Mouse (Mus musculus): Measurements from ENCODE around the gene Ahcyl2.
"Not testable (repeated sequence)": the region's sequence is repeated elsewhere in the genome, so short reads cannot be mapped to it uniquely, and the experiment has no call there.

Gene Ahcyl2

DNA sequence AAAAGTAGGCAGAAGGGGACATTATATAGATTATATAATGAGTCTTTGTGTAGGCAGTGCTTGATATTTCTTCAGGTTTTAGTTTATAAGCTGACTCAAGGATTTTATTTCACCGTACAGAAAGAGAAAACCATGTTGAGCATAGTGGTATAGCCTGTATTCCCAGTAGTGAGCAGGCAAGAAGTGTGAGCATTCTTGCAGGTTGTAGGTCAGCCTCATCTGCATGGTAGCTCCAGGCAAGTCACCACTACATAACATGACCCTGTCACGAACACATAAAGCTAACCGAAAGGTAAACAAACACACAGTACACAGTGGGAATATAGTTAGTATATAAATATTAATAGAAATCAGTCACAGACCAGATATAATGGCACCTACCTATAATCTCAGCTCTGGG lies 47.2 kb downstream of the Ahcyl2 start:
- no peak for DNase-seq (ENCODE audit: low spot score in 2 of 2)

DNA sequence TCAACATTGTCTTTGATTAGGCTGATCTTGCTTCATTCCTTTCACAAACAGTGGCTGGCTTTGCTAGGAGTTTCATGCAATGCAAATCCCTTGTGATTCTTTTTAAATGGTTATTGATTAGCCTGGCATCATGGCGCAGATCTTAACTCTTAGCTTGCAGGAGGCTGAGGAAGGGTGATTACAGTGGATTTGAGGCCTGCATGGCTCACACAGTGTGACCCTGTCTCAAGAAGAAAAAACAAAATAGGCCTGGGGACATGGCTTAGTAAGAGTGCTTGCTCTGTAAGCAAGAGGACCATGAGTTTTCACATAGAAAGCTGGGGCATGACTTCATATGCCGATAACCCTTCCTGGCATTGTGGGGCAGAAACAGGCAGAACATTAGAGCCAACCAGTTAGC lies 47.8 kb downstream of the Ahcyl2 start:
- DNase-seq (ENCODE audit: low spot score in 2 of 2): no peak

DNA sequence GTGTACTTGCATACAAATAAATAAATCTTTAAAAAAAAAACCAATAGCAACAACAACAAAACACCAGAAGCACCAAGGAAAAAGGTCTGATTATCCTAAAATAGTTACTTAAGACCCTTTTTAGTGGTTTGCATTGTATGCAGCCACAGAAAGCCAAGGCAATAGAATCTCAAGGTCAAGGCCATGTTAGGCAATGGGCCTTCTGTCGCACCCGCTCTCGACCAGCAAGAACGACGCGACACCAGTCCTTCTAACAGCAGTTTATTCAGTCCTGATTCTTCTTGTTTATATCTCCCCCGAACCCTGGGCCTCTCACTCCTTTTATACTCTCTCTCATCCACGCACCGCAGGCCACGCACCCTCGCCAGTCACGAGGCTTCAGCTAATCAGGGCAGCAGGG lies 48.6 kb downstream of the Ahcyl2 start:
- not testable (repeated sequence) for DNase-seq (ENCODE audit: low spot score in 2 of 2)

GRCm38 (mm10) chr6:29819309-29819708 lies 51.5 kb downstream of the Ahcyl2 start:
- DNase-seq (ENCODE audit: low spot score in 2 of 2): peak in 1 of 2 experiments; percentile 21

DNA sequence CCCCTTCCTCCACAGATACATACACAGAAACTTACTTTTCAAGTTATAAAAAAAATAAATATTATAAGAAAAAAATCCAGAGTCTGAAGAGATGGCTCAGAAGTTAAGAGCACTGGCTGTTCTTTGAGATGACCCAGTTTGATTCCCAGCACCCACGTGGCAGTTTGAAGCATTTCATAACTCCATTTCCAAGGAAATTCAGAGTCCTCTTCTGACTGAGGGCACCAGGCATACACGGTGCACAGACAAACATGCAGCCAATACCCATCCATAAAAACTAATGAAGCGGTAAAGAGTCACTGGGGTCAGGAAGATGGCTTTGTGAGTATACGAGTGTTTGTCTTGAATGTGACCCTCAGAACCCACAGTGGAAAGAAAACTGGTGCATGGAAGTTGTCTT lies 52.5 kb downstream of the Ahcyl2 start:
- no peak for DNase-seq (ENCODE audit: low spot score in 2 of 2)

- no peak for DNase-seq (ENCODE audit: low spot score in 2 of 2)
These were observed 53.1 kb downstream of the Ahcyl2 start for GRCm38 (mm10) chr6:29820926-29821325.

DNA sequence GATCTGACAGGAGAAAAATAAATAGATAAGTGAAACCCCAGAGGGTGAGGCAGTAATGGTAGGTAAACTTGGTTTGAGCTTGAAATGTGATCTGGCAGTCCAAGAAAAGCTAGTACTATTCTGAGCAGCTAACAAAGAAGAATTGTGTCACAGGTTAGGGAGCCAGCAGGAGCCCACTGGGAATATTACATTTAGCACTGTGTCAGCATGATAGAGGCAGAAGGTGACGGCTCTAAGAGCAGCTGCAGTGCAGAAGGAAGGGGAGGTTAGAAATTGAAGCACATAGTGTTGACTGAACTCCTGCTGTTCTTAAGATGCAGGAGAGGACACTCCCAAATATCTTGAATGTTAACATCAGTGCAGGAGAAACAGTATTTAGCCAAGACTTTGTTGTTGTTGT lies 54.0 kb downstream of the Ahcyl2 start:
- DNase-seq (ENCODE audit: low spot score in 2 of 2): no peak

DNA sequence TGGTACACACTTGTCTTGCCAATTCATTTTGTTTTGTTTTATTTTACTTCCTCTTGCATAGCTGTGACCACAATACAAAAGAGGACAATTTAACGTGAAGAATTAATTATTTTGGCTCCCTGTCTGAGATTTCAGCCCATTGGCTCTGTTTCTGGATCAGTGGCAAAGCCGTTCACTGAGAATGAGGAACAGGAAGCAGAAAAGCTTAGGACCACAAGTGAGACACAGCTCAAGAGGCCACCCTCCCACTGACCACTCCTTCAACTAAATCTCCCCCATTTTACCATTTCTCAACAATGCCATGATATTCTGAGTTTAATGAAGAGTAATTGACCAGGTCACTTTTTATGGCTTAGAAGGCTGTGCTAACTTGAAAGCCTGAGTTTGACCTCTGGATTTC lies 57.5 kb downstream of the Ahcyl2 start:
- DNase-seq (ENCODE audit: low spot score in 2 of 2): no peak

DNA sequence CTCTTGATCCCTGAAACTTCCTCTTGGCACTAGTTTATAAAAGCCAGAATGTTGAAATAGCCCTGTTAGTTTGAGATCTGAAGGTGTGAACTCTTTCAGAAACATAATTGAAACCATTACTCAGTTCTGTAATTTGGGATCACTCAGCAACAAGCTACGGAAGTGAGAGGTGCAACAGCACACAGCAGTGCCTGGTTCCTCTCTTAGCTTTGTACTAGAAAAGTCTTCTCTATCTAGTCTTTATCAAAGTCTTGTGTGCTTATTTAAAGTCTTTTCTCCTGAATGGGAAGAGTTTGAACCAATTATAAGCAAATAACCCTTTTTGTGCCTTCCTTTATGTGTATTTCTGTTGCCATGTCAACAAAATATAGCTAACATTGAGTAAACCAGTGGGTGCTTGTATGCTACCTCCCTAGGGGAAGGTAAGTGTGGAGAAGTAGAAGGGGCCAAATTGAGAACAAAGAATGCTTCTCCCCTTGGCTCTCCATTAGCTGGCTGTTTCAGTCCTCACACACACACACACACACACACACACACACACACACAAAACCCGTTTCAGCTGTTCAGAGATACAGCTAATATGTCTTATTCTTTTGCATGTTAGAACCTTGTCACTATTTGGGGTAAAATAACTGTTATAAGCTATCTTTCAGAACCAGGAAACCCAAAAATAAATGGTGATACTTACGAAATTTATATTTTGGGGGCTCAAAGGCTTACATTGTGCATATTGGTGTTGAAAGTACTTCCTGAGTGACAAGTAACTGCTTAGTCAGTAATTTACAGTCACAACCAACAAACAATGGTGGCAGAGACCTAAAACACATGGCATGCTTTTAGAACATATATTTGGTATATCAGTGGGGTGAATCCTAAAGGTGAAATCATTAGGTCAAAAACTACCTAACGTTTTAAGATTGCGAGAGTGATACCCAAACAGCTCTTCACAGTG lies 59.8 kb downstream of the Ahcyl2 start:
- no peak for DNase-seq (ENCODE audit: low spot score in 2 of 2)

DNA sequence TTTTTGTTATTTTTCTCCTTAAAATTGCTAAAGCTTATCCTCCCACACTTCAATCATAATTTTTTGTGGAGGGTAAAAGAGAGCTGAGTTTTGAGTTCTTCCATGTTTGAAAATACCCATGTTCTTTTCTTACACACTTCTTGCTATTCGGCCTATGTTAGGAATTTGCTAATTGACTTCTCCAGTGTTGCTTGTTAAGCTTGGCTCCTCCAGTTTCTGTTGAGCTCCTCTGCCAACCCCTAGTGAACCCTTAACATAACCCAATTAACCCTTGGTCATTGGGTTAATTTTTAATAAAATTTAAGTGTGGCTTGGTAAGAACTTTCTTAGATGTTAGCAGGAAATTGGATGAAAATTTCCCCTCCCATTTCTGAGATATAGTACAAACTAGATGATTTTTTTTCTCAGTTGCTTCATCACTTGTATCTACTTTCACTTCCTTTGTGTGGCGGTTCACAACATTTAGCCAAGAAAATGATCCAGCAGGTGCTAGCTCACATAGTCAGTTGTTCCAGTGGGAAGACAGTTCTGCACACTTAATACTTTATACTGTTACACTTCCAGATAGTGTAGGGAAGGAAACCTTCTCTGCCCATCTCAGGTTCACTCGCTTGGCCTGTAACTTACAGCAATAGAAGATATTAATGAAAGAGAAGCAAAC lies 60.9 kb downstream of the Ahcyl2 start:
- DNase-seq (ENCODE audit: low spot score in 2 of 2): no peak

- no peak for DNase-seq (ENCODE audit: low spot score in 2 of 2)
These were observed 64.5 kb downstream of the Ahcyl2 start for GRCm38 (mm10) chr6:29832356-29832755.

DNA sequence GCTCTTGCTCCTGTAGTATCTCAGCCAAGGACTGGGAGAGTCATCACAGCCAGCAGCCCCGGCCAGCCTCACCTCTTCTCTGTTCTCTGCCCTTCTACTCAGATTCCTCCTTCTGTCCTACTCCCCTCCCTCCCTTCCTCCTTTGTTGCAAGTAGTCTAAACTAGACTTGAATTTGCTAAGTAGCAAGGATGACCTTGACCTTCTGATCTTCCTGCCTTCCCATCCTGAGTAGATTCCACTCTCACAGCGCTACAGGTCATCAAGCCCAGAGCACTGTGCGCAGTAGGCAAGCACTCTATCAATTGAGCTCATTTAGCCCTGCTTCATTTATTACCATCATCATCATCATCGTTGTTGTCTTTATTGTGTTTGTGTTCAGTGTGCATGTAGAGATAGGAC lies 65.3 kb downstream of the Ahcyl2 start:
- no peak for DNase-seq (ENCODE audit: low spot score in 2 of 2)

DNA sequence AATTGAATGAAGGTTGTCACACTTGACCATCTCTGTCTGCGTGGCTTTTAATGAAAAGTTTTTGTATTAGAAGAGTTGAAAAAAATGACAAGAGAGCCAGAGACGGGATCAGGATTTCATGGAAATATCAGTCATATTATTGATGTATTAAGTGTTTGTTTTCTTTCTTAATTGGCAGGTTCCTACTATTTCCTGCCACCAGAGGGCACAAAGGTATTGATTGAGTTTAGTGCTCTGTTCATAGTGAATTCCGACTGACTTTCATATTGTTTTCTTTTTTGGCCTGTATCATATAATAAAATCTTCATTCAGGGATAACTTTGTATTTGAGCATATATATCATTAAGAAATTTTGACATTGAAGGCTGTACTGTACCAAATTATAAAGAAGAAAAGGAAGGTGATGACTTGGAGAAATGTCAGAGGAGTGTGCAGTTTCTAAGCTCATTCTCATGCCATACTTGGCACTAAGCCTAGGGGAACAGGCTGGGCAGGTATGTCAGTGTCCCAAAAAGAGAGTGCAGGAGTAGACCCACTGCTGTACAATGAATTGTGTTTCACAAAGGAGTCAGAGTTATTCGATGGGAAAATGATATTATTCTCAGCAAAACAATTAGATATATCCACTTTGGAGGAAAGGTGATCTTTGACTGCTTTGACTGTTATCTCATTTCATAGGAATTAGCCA lies 65.9 kb downstream of the Ahcyl2 start:
- no peak for DNase-seq (ENCODE audit: low spot score in 2 of 2)

DNA sequence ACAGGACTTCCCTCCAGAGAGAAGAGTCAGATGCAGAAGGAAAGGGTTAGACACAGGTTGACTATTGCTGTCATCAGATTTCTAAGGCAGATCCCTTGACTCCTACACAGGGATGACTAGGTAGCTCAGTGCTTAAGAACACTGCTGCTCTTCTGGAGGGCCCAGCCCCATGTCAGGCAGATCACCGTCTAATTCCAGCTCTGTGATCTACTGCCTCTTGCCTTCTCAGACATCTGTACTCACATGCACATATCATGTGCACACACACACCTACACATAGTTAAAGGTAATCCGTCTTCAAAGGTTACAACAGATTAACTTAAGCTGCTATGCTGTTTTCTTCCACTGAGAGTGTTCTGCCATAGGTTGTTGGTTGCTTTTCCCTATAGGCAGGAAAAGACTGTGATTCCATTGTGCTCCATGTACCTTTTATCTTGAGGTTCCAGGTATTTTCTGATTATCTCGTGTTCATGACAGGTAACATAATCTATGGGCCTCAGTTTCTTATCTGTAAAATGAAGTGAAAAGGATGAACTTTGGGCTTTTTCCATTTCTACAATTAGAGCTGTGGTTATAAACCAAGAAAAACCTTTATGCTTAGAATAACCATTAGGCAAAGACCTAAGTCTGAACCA lies 67.8 kb downstream of the Ahcyl2 start:
- DNase-seq (ENCODE audit: low spot score in 2 of 2): no peak

GRCm38 (mm10) chr6:29837579-29837978 lies 69.8 kb downstream of the Ahcyl2 start:
- no peak for DNase-seq (ENCODE audit: low spot score in 2 of 2)

- DNase-seq (ENCODE audit: low spot score in 2 of 2): no peak
These were observed 70.7 kb downstream of the Ahcyl2 start for GRCm38 (mm10) chr6:29838531-29838930.

DNA sequence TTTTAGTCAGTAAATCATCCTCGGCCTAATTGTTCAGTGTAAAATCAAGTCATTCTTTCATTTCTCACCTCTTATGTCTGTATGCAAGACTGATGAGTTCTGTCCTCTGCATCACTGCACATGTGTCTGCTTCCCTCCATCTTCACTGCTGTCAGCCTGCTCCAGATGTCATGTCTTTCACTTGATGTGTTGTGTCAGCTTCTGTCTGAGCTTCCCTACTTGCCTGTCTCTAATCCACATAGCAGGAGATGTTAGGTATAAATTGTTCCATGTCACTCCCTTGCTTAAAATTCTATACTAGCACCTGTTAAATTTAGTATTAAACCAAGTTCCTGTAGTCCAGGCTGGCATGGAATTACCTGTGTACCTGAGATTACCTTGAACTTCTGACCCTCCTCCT lies 72.2 kb downstream of the Ahcyl2 start:
- no peak for DNase-seq (ENCODE audit: low spot score in 2 of 2)

GRCm38 (mm10) chr6:29841461-29841860 lies 73.7 kb downstream of the Ahcyl2 start:
- no peak for DNase-seq (ENCODE audit: low spot score in 2 of 2)

DNA sequence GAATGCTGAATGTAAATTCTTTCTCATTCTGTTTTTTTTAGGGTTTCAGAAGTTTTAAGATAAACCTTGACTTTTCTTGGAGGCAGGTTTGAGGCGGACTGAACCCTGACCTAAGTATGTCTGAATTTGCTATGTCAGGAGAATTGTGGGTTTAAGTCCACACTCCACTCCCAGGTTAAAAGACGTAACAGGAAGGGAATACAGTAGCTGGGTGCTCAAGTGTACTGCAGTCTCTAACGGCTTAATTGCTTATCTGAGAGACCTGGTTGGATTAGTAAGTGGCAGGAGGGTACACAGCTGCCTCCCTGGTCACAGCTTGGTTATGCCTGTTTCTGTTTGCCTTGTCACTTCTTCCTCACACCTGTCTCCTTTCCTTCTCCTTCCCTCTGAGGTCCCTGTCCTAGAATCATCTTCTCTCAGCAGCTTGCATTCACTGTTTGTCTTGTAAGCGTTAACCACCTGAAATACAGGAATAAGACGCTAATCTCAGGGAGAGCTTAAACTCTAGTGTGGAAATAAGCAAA lies 79.9 kb downstream of the Ahcyl2 start:
- DNase-seq (ENCODE audit: low spot score in 2 of 2): no peak

- no peak for DNase-seq (ENCODE audit: low spot score in 2 of 2)
These were observed 81.0 kb downstream of the Ahcyl2 start for GRCm38 (mm10) chr6:29848808-29849207.

DNA sequence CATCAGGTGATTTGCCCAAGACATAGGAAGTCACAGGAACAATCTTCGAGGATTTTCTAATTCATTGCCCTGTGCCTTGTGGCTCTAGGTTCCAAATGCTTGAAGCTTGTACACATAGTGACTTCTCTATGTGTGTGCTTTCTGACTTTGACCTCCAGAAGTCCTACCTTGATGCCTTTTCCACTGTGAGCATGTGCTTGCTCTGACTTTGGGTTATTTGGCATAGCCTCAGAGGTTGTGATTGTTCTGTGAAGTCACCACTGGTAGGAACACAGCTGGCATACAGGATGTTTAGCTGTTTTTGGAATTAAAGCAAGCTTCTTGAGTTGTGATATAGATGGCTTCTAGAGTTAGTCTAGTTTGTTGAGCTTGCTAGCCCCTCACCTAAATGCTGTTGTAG lies 82.3 kb downstream of the Ahcyl2 start:
- DNase-seq (ENCODE audit: low spot score in 2 of 2): no peak

- DNase-seq (ENCODE audit: low spot score in 2 of 2): no peak
These were observed 82.9 kb downstream of the Ahcyl2 start for GRCm38 (mm10) chr6:29850747-29851146.

All from frontal cortex, postnatal 25 days (tissue).